Mouse (Mus musculus) hindbrain, embryonic 14.5 days (tissue): Measurements from ENCODE around the gene Tada2a. TPM values are rescaled to one million over a fixed set of nuclear protein-coding genes. Genes with fewer than 3 reads are reported as not detected.
A peak's percentile ranks its signal among the peaks of the same experiment; 100 is the strongest.

Experiments used
- ATAC-seq: fragments of 200-750 bp; cut with Nextera tagmentation; 2 replicates; pipeline ENCODE4 v1.8.0; 2017; ENCODE audit warnings: moderate number of reproducible peaks, mild to moderate bottlenecking, moderate TSS enrichment, moderate library complexity; ENCODE audit not compliant: low FRiP score
- DNase-seq: peaks from one replicate; pipeline ENCODE4 v3.0.0-alpha.2; 2015; ENCODE audit warnings: low spot score
- H3K27ac ChIP-seq: fragments of 300-500 bp; sonication (generic); 2 replicates; pipeline ENCODE4 v1.5.1; 2014; ENCODE audit warnings: mild to moderate bottlenecking, moderate library complexity
- H3K27me3 ChIP-seq: fragments of 300-500 bp; sonication (generic); 2 replicates; pipeline ENCODE4 v1.6.1; 2014; ENCODE audit warnings: mild to moderate bottlenecking, low read length, mixed read lengths; ENCODE audit not compliant: control insufficient read depth, insufficient read depth
- H3K36me3 ChIP-seq: fragments of 300-500 bp; sonication (generic); replicated peaks from 2 replicates; pipeline ENCODE4 v1.6.1; 2014; ENCODE audit not compliant: control insufficient read depth, insufficient read depth
- H3K4me1 ChIP-seq: fragments of 300-500 bp; sonication (generic); replicated peaks from 2 replicates; pipeline ENCODE4 v1.6.1; 2014; ENCODE audit warnings: antibody characterized with exemption, low read length, mixed read lengths; ENCODE audit not compliant: control insufficient read depth, insufficient read depth
- H3K4me2 ChIP-seq: fragments of 300-500 bp; sonication (generic); replicated peaks from 2 replicates; pipeline ENCODE4 v1.6.1; 2014; ENCODE audit warnings: mild to moderate bottlenecking, moderate library complexity
- H3K4me3 ChIP-seq: fragments of 300-500 bp; sonication (generic); replicated peaks from 2 replicates; pipeline ENCODE4 v1.5.1; 2014; ENCODE audit warnings: mild to moderate bottlenecking, low read length
- H3K9ac ChIP-seq: fragments of 300-500 bp; sonication (generic); 2 replicates; pipeline ENCODE4 v1.6.1; 2014
- H3K9me3 ChIP-seq: fragments of 300-500 bp; sonication (generic); 2 replicates; pipeline ENCODE4 v1.6.1; 2016; ENCODE audit warnings: low read length; ENCODE audit not compliant: control insufficient read depth
- WGBS: fragments of 180-500 bp; shearing (Covaris S2); extraction: QIAGEN DNeasy Blood & Tissue Kit; methylation state at CpG from one replicate; pipeline ENCODE4 v1.1.7; 2014; 5-methylcytosine and 5-hydroxymethylcytosine counted together
- polyA plus RNA-seq: library from polyadenylated mRNA; unstranded; fragments of >200 nt; fragmentation: Nextera tagmentation; extraction: Ambion mirVana; gene quantifications from 2 replicates; pipeline ENCODE4 v1.2.1, GENCODE M21; 2014

Gene Tada2a
- polyA plus RNA-seq, 1 experiment from 2014 or later: 27.6 TPM

- Histone ChIP-seq H3K4me2 (no peak overlapping the region), H3K4me1 (no peaks in the 10 kb centered on the region), H3K27ac (no peak overlapping the region), H3K36me3 (no peaks in the 10 kb centered on the region; the same call in 1 of the 2 replicates), H3K27me3 (no peaks in the 10 kb centered on the region), H3K4me3 (no peak overlapping the region), H3K9ac (no peak overlapping the region), H3K9me3 (no peaks in the 10 kb centered on the region)
- no peak for DNase-seq
- WGBS: 69% methylated on average over 2 of the region's 2 CpGs
- ATAC-seq: no peak
Observed at GRCm38 (mm10) chr11:84150884-84151283, 21.5 kb upstream of the Tada2a start.

- Histone ChIP-seq H3K27me3 (no peaks in the 10 kb centered on the region), H3K4me3 (no peak overlapping the region), H3K4me2 (no peak overlapping the region), H3K27ac (no peak overlapping the region), H3K9me3 (no peaks in the 10 kb centered on the region), H3K4me1 (no peaks in the 10 kb centered on the region), H3K36me3 (no peaks in the 10 kb centered on the region; the same call in 1 of the 2 replicates), H3K9ac (no peak overlapping the region)
- DNase-seq (no peak), ATAC-seq (no peak)
- 42% methylated on average over 3 of the region's 3 CpGs for WGBS
Observed at GRCm38 (mm10) chr11:84146081-84146480, 16.7 kb upstream of the Tada2a start.

DNA sequence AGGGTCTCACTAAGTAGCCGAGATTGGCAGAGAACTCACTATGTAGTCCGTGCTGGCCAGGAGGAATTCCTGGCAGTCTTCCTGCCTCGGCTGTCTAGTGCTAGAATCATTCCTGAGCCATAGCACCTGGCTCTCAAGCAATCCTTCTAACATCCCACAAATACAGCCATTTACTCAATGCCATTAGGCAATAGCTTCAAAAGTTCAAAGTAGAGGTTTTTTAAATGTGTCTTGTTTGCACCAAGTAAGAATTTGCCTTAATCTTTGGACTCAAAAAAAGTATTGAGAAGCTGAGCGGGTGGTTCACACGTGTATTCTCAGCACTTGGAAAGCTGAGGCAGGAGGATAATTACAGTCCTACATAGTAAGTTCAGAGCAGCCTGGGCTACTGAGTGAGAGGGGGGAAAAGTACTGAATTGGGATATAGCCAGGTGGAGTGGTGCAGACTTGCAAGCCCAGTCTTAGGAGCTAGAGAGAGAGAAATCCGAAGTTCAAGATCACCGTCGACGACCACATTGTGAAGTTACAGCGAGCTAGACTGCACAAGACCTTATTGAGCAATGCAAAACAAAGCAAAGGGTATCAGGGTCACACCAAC, 15.9 kb upstream of the Tada2a start:
- 74% methylated on average over 10 of the region's 10 CpGs for WGBS
- Histone ChIP-seq H3K4me1 (no peaks in the 10 kb centered on the region), H3K4me2 (no peak overlapping the region), H3K27ac (no peak overlapping the region), H3K4me3 (no peak overlapping the region), H3K9ac (no peak overlapping the region), H3K36me3 (no peaks in the 10 kb centered on the region; the same call in 1 of the 2 replicates), H3K27me3 (no peaks in the 10 kb centered on the region), H3K9me3 (no peaks in the 10 kb centered on the region)
- DNase-seq (no peak), ATAC-seq (no peak)

GRCm38 (mm10) chr11:84141752-84142151, 12.4 kb upstream of the Tada2a start:
- Histone ChIP-seq H3K27ac (no peak overlapping the region), H3K27me3 (no peaks in the 10 kb centered on the region), H3K9ac (no peak overlapping the region), H3K36me3 (no peaks in the 10 kb centered on the region), H3K4me1 (no peaks in the 10 kb centered on the region), H3K9me3 (no peaks in the 10 kb centered on the region), H3K4me2 (no peak overlapping the region), H3K4me3 (no peak overlapping the region)
- 64% methylated on average over 2 of the region's 2 CpGs for WGBS
- DNase-seq (peak; percentile 74), ATAC-seq (no peak)

- H3K9me3 ChIP-seq: no peaks in the 10 kb centered on the region
- WGBS: 80% methylated on average over 3 of the region's 3 CpGs
- no peak overlapping the region for H3K4me2 ChIP-seq
- H3K36me3 ChIP-seq: peaks cover 4% of the 10 kb centered on the region; the same call in 1 of the 2 replicates
- H3K4me1 ChIP-seq: no peaks in the 10 kb centered on the region
- DNase-seq (no peak), ATAC-seq (no peak)
- H3K27ac ChIP-seq: no peak overlapping the region
- H3K27me3 ChIP-seq: no peaks in the 10 kb centered on the region
- H3K4me3 ChIP-seq: no peak overlapping the region
- H3K9ac ChIP-seq: no peak overlapping the region
Observed at GRCm38 (mm10) chr11:84136453-84136852, 7.1 kb upstream of the Tada2a start.

- no peak for ATAC-seq
- Histone ChIP-seq H3K27me3 (no peaks in the 10 kb centered on the region), H3K9ac (no peak overlapping the region), H3K4me3 (no peak overlapping the region), H3K4me2 (no peak overlapping the region), H3K9me3 (no peaks in the 10 kb centered on the region), H3K4me1 (peaks cover 10% of the 10 kb centered on the region), H3K36me3 (peaks cover 4% of the 10 kb centered on the region; the same call in 1 of the 2 replicates), H3K27ac (no peak overlapping the region)
- WGBS: 92% methylated on average over 2 of the region's 2 CpGs
- DNase-seq: no peak
Observed at GRCm38 (mm10) chr11:84134331-84134860, 5.0 kb upstream of the Tada2a start.

- peak; percentile 28 for DNase-seq
Observed at GRCm38 (mm10) chr11:84129799-84130185, 392 bp upstream of the Tada2a start.

DNA sequence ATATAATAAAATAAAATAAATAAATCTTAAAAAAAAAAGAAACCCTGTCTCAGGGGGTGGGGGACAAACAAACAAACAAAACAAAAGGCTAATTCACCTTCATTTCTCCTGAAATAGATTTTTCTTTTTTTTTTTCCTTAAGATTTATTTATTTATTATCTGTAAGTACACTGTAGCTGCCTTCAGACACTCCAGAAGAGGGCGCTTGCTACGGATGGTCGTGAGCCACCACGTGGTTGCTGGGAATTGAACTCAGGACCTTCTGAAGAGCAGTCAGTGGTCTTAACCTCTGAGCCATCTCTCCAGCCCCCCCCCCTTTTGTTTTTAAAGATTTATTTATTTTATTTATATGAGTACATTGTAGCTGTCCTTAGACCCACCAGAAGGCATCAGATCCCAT, 1.4 kb downstream of the Tada2a start:
- Histone ChIP-seq H3K4me2 (no peak overlapping the region), H3K9ac (no peak overlapping the region), H3K27me3 (no peaks in the 10 kb centered on the region), H3K4me1 (peaks cover 14% of the 10 kb centered on the region), H3K9me3 (no peaks in the 10 kb centered on the region), H3K27ac (no peak overlapping the region), H3K4me3 (no peak overlapping the region), H3K36me3 (peaks cover 35% of the 10 kb centered on the region)
- DNase-seq: no peak
- 87% methylated on average over 4 of the region's 4 CpGs for WGBS
- no peak for ATAC-seq

More at GRCm38 (mm10) chr11:84129799-84130185, 392 bp upstream of the Tada2a start:
- Histone ChIP-seq H3K36me3 (peaks cover 25% of the 10 kb centered on the region), H3K9me3 (no peaks in the 10 kb centered on the region), H3K27ac (peak overlapping the region; percentile 61; the same call in 1 of the 2 replicates), H3K4me1 (peaks cover 14% of the 10 kb centered on the region), H3K27me3 (no peaks in the 10 kb centered on the region), H3K4me2 (peak overlapping the region; percentile 80), H3K4me3 (peak overlapping the region; percentile 83), H3K9ac (peak overlapping the region; percentile 86)
- ATAC-seq: peak; percentile 40; the same call in 1 of the 2 replicates
- 6% methylated on average over 11 of the region's 11 CpGs for WGBS

- H3K4me2 ChIP-seq: no peak overlapping the region
Observed at GRCm38 (mm10) chr11:84121051-84121956, 8.1 kb downstream of the Tada2a start.

More at GRCm38 (mm10) chr11:84121051-84121956, 8.1 kb downstream of the Tada2a start:
- peaks cover 83% of the 10 kb centered on the region for H3K36me3 ChIP-seq
- H3K9ac ChIP-seq: no peak overlapping the region
- no peaks in the 10 kb centered on the region for H3K27me3 ChIP-seq
- no peak overlapping the region for H3K4me3 ChIP-seq
- no peaks in the 10 kb centered on the region for H3K4me1 ChIP-seq
- no peak overlapping the region for H3K27ac ChIP-seq
- DNase-seq (no peak), ATAC-seq (no peak)
- WGBS: 75% methylated on average over 12 of the region's 12 CpGs
- H3K9me3 ChIP-seq: no peaks in the 10 kb centered on the region
